Mouse (Mus musculus) lung, postnatal 0 days (tissue): Measurements from ENCODE around the gene 1700030J22Rik. TPM values are rescaled to one million over a fixed set of nuclear protein-coding genes. Genes with fewer than 3 reads are reported as not detected.
A peak's percentile ranks its signal among the peaks of the same experiment; 100 is the strongest.

ENCODE experiments used
- ATAC-seq: fragments of 200-750 bp; cut with Nextera tagmentation; 2 replicates; pipeline ENCODE4 v1.8.0; 2017; ENCODE audit warnings: moderate library complexity
- DNase-seq: peaks from one replicate; pipeline ENCODE4 v3.0.0-alpha.2; 2016; ENCODE audit warnings: low spot score
- H3K27ac ChIP-seq: fragments of 300-500 bp; sonication (generic); 2 replicates; pipeline ENCODE4 v1.5.1; 2014; ENCODE audit warnings: antibody characterized with exemption, mild to moderate bottlenecking, low read length, mixed read lengths
- H3K27me3 ChIP-seq: fragments of 300-500 bp; sonication (generic); replicated peaks from 2 replicates; pipeline ENCODE4 v1.6.1; 2014; ENCODE audit warnings: low read length, mixed read lengths; ENCODE audit not compliant: insufficient read depth
- H3K36me3 ChIP-seq: fragments of 300-500 bp; sonication (generic); 2 replicates; pipeline ENCODE4 v1.6.1; 2014; ENCODE audit warnings: low read length, mixed read lengths; ENCODE audit not compliant: insufficient read depth
- H3K4me1 ChIP-seq: fragments of 300-500 bp; sonication (generic); 2 replicates; pipeline ENCODE4 v1.6.1; 2014; ENCODE audit warnings: antibody characterized with exemption, low read depth, low read length, mixed read lengths; ENCODE audit not compliant: insufficient read depth
- H3K4me2 ChIP-seq: fragments of 300-500 bp; sonication (generic); replicated peaks from 2 replicates; pipeline ENCODE4 v1.6.1; 2014; ENCODE audit warnings: low read depth, mild to moderate bottlenecking, low read length, moderate library complexity, mixed read lengths
- H3K4me3 ChIP-seq: fragments of 300-500 bp; sonication (generic); 2 replicates; pipeline ENCODE4 v1.5.1; 2014; ENCODE audit warnings: low read depth, low read length
- H3K9ac ChIP-seq: fragments of 300-500 bp; sonication (generic); replicated peaks from 2 replicates; pipeline ENCODE4 v1.6.1; 2014; ENCODE audit warnings: low read depth, mild to moderate bottlenecking
- H3K9me3 ChIP-seq: fragments of 300-500 bp; sonication (generic); 2 replicates; pipeline ENCODE4 v1.6.1; 2016; ENCODE audit warnings: low read length, mixed read lengths
- CTCF ChIP-seq: IDR thresholded peaks from 2 replicates; pipeline ENCODE4 v1.5.1; 2016; ENCODE audit warnings: antibody characterized with exemption, mild to moderate bottlenecking
- EP300 ChIP-seq: IDR thresholded peaks from 2 replicates; pipeline ENCODE4 v1.6.1; 2016; ENCODE audit warnings: antibody characterized with exemption, mild to moderate bottlenecking, control low read depth
- WGBS: fragments of 180-500 bp; shearing (Covaris S2); extraction: QIAGEN DNeasy Blood & Tissue Kit; methylation state at CpG from one replicate; pipeline ENCODE4 v1.1.7; 2014; 5-methylcytosine and 5-hydroxymethylcytosine counted together
- polyA plus RNA-seq: library from polyadenylated mRNA; unstranded; fragments of >200 nt; fragmentation: Nextera tagmentation; extraction: Ambion mirVana; gene quantifications from 2 replicates; pipeline ENCODE4 v1.2.1, GENCODE M21; 2015

The 1700030J22Rik gene
- polyA plus RNA-seq, 1 experiment from 2014 or later, result 2.6 TPM

GRCm38 (mm10) chr8:116945169-116945910, 33.4 kb downstream of the 1700030J22Rik start:
- ATAC-seq (no peak), DNase-seq (no peak)
- TF ChIP-seq CTCF, result no peak
- TF ChIP-seq EP300, result no peak
- Histone ChIP-seq H3K4me2 (no peak overlapping the region), H3K27me3 (no peaks in the 10 kb centered on the region), H3K4me3 (no peak overlapping the region), H3K36me3 (no peaks in the 10 kb centered on the region), H3K27ac (no peak overlapping the region), H3K4me1 (peaks cover 12% of the 10 kb centered on the region; the same call in 1 of the 2 replicates), H3K9ac (no peak overlapping the region), H3K9me3 (no peaks in the 10 kb centered on the region)
- 66% methylated on average over 9 of the region's 9 CpGs for WGBS

GRCm38 (mm10) chr8:116944385-116944696, 34.4 kb downstream of the 1700030J22Rik start:
- Histone ChIP-seq H3K9me3 (no peaks in the 10 kb centered on the region), H3K36me3 (no peaks in the 10 kb centered on the region), H3K4me1 (peaks cover 12% of the 10 kb centered on the region; the same call in 1 of the 2 replicates), H3K27ac (peak overlapping the region; percentile 68), H3K4me3 (peak overlapping the region; percentile 96), H3K9ac (peak overlapping the region; percentile 71; the same call in 1 of the 2 replicates), H3K4me2 (peak overlapping the region; percentile 99), H3K27me3 (no peaks in the 10 kb centered on the region)
- 12% methylated on average over 4 of the region's 4 CpGs for WGBS
- ATAC-seq (no peak), DNase-seq (peak; percentile 47)
- TF ChIP-seq EP300 (no peak), CTCF (peak; percentile 9; the same call in 1 of the 2 replicates)

- Histone ChIP-seq H3K36me3 (no peaks in the 10 kb centered on the region), H3K9me3 (no peaks in the 10 kb centered on the region), H3K9ac (peak overlapping the region; percentile 71), H3K27ac (peak overlapping the region; percentile 68), H3K27me3 (no peaks in the 10 kb centered on the region), H3K4me3 (peak overlapping the region; percentile 96), H3K4me2 (peak overlapping the region; percentile 99), H3K4me1 (peaks cover 12% of the 10 kb centered on the region; the same call in 1 of the 2 replicates)
- no peak for TF ChIP-seq EP300
- ATAC-seq (peak; percentile 58), DNase-seq (peak; percentile 52)
- under 1% methylated on average over 51 of the region's 62 CpGs for WGBS
These were observed 35.0 kb downstream of the 1700030J22Rik start for GRCm38 (mm10) chr8:116943555-116944384.

GRCm38 (mm10) chr8:116943161-116943554, 35.6 kb downstream of the 1700030J22Rik start, which contains the start of gene Atmin:
Gene Atmin (plus strand): TSS chr8:116943393.
- H3K27ac ChIP-seq, result peak within 1 kb of the TSS; percentile 68
- H3K27me3 ChIP-seq, result no peaks in the 10 kb centered on the region
- peak within 1 kb of the TSS; percentile 96 for H3K4me3 ChIP-seq
- WGBS, result under 1% methylated on average over 43 of the region's 46 CpGs
- TF ChIP-seq CTCF, result peak; percentile 76
- no peak for TF ChIP-seq EP300
- peak; percentile 94 for DNase-seq
- peak within 1 kb of the TSS; percentile 99 for H3K4me2 ChIP-seq
- H3K4me1 ChIP-seq, result peaks cover 12% of the 10 kb centered on the region; the same call in 1 of the 2 replicates
- peak; percentile 90 for ATAC-seq
- H3K36me3 ChIP-seq, result no peaks in the 10 kb centered on the region
- no peaks in the 10 kb centered on the region for H3K9me3 ChIP-seq
- H3K9ac ChIP-seq, result peak within 1 kb of the TSS; percentile 71

- Histone ChIP-seq H3K4me1 (peaks cover 12% of the 10 kb centered on the region; the same call in 1 of the 2 replicates), H3K27me3 (no peaks in the 10 kb centered on the region), H3K9me3 (no peaks in the 10 kb centered on the region), H3K4me2 (peak overlapping the region; percentile 99; the same call in 1 of the 2 replicates), H3K36me3 (no peaks in the 10 kb centered on the region), H3K27ac (no peak overlapping the region), H3K4me3 (no peak overlapping the region), H3K9ac (no peak overlapping the region)
- DNase-seq (peak; percentile 54), ATAC-seq (peak; percentile 11; the same call in 1 of the 2 replicates)
- TF ChIP-seq EP300 (no peak), CTCF (no peak)
- 54% methylated on average over 12 of the region's 12 CpGs for WGBS
These were observed 36.3 kb downstream of the 1700030J22Rik start for GRCm38 (mm10) chr8:116942284-116943058.
